Mouse (Mus musculus) olfactory bulb, adult 2 months (tissue): ENCODE measurements around the gene Mrpl21.

Experiments used
- CTCF ChIP-seq: fragments of 200-500 bp; IDR thresholded peaks from 2 replicates; pipeline ENCODE4 v1.5.1; 2012; ENCODE audit warnings: low read depth, mild to moderate bottlenecking, low read length, moderate library complexity; ENCODE audit not compliant: insufficient read depth
- POLR2A ChIP-seq: fragments of 200-500 bp; IDR thresholded peaks from 2 replicates; pipeline ENCODE4 v1.6.1; 2012; ENCODE audit warnings: mild to moderate bottlenecking, low read depth, low read length, moderate library complexity; ENCODE audit not compliant: insufficient read depth

- TF ChIP-seq CTCF (no peak), POLR2A (no peak)
Observed at GRCm38 (mm10) chr19:3334550-3334949, 51.8 kb downstream of the Mrpl21 start.
